Mouse (Mus musculus): Measurements from ENCODE around the gene Aprt.

DNA sequence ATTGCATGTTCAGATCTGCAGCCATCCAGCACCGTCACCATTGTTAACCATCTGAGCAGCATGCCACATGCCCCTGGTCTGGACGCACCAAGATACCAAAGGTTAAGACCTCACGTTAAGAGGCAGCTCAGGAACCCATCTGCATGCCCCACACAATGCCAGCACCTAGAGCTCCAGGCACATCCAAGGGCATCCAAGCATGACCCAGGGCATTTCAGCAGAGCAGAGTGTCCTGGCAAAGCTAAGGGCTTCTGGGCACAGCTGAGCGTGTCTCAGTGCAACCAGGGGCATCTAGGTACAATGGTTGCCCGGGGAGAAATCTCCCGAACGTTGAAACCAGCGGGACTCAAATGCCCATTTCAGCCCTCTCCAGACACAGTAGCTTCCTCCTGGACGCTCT is 24.0 kb upstream of the Aprt start:
- TF ChIP-seq CTCF (IDR thresholded peaks at IDR 0.05; ENCODE audit: borderline replicate concordance, control insufficient read depth, extremely low read depth, insufficient read depth, low read length, poor library complexity) (no peak), POLR2A (IDR thresholded peaks at IDR 0.05; ENCODE audit: control insufficient read depth, extremely low read depth, insufficient read depth, low read length, poor library complexity) (no peak)
